Mouse (Mus musculus) mouse embryonic stem cell (cell line): Measurements from ENCODE around the gene Slc23a4.

Experiments used
- in situ Hi-C, 2 experiments: fragments of 300-500 bp; cut with MboI; formaldehyde crosslinking; loops; 1 replicate in 1 of 2; 3 replicates in 1 of 2; pipeline ENCODE4 v1.14.3; 2019 to 2020; ENCODE audit warnings: low sequenced_read_pairs in 2 of 2, low pct_unique_long_range_greater_than_20kb in 1 of 2, mixed read lengths in 1 of 2; ENCODE audit not compliant: unreplicated experiment in 1 of 2

Gene Slc23a4

GRCm38 (mm10) chr6:34901911-34902444, 86.2 kb downstream of the Slc23a4 start:
- in situ Hi-C loops = loop anchor here in 1 of 2 experiments (25.0 kb wide), 1 partner anchor 390 kb away; no protein-coding TSS in a partner anchor

- in situ Hi-C loops = loop anchor here in 1 of 2 experiments (25.0 kb wide), 1 partner anchor 389 kb away; no protein-coding TSS in a partner anchor
These were observed 87.2 kb downstream of the Slc23a4 start for GRCm38 (mm10) chr6:34900990-34901389.

GRCm38 (mm10) chr6:34899127-34899526, 89.1 kb downstream of the Slc23a4 start:
- in situ Hi-C loops = no loop called here

- in situ Hi-C loops = no loop called here
These were observed 91.9 kb downstream of the Slc23a4 start for GRCm38 (mm10) chr6:34896168-34896780.

GRCm38 (mm10) chr6:34895569-34895968, 92.6 kb downstream of the Slc23a4 start:
- in situ Hi-C loops = no loop called here
